Mouse (Mus musculus): Measurements from ENCODE around the gene Gpr62. TPM values are rescaled to one million over a fixed set of nuclear protein-coding genes. Genes with fewer than 3 reads are reported as not detected.

Gene Gpr62
- not detected for polyA plus RNA-seq (2017; shearing (Covaris generic))

DNA sequence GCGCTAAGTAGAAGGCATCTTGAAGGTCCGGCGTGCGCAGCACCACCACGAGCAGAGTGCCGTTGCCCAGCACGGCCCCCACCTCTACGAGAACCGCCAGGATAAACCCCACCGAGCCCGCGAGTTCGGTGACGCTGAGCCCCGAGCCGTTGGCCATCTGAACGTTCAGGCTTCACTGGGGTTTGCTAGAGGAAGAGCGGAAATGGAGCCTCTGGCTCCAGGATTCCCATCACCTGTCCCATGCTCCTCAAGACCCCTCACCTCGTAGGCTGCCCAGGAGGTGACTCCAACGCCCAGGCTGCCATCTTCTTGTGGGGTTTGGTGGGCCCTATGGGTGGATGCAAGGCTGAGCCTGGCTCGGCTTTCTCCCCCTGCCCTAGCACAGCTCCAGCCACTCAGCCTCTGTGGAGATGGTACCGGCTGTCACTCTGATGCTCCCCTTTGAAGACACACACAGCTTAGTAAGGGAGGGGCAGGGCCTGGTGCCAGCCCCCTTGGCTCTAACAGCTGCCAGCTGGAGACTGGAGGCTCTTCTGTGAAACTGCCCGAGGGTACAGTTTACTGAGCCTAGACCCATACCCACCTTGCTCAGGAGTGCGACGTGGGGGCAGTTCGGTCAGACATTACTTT lies at the start of gene Gpr62:
Gene Gpr62 (minus strand): TSS at position 368 of the 630 bp plus-strand sequence.

GRCm38 (mm10) chr9:106514273-106514672 lies 48.5 kb upstream of the Gpr62 start, which contains the start of gene Iqcf5:
TSS of gene Iqcf5 (plus strand) at chr9:106514573.

DNA sequence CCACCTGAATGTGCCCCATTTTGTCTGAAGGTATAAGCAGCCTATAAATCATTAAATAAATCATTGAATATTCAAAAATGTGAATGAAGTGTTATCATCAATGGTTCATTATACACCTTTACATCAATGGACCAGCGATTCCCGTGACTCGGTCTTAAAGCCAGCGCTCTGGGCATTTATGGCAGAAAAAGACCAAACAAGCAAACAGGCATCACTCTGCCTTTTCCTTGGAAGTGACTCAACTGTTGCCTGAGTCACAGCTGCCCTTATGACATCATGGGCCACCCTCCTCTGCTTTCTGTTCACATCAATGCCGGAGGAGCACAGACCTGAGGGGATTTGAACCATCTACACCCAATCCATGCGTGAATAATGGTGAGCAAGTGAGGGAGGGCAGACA lies 33.9 kb upstream of the Gpr62 start, which contains the start of gene Iqcf1:
Gene Iqcf1 (plus strand): TSS at position 301 of the 400 bp plus-strand sequence.

GRCm38 (mm10) chr9:106476924-106477484 lies 11.3 kb upstream of the Gpr62 start, which contains the start of gene Parp3:
TSS of gene Parp3 (minus strand) at chr9:106476949.

DNA sequence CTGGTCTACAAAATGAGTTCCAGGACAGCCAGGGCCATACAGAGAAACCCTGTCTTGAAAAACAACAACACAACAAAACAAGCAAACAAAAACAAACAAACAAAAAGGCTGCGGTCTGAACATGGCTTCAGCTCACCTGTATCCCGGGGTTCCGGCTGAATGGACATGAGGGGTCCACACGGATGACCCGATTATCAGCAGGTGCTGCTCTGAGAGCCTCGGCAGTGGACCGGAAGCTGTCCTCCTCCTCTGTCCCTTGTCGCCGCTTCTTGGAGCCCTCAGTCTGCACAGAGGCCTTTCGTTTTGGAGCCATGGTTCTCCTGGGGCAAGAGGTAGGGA lies 9.9 kb upstream of the Gpr62 start, which contains the start of gene Rrp9:
Gene Rrp9 (plus strand): TSS at position 301 of the 339 bp plus-strand sequence.

GRCm38 (mm10) chr9:106453271-106454070 lies 12.3 kb downstream of the Gpr62 start, which contains the start of gene Pcbp4:
TSS of gene Pcbp4 (plus strand) at chr9:106453291.

DNA sequence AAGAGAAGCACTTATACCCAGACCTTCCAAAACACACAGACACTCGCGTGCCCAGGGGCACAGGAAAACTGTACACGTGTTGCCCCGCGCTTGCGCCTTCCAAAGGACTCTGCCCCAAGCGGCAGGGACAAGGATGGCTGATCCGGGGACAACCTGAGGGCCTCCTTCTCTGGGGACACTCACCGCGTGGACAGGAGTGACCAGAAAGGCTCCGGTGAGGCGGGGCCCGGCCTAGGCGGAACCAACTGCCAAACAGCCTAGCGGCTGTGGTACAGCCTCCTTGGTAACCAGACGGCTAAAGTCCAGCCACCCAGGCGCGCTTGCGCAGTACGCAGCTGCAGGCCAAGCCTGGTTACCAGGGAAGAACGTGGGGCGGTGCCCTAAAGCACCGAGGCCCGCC lies 18.4 kb downstream of the Gpr62 start, which contains the start of the genes Abhd14b and Abhd14a:
Gene Abhd14b (plus strand): TSS at position 112 of the 400 bp plus-strand sequence.
Gene Abhd14a (minus strand): TSS at position 331 of the 400 bp plus-strand sequence.

DNA sequence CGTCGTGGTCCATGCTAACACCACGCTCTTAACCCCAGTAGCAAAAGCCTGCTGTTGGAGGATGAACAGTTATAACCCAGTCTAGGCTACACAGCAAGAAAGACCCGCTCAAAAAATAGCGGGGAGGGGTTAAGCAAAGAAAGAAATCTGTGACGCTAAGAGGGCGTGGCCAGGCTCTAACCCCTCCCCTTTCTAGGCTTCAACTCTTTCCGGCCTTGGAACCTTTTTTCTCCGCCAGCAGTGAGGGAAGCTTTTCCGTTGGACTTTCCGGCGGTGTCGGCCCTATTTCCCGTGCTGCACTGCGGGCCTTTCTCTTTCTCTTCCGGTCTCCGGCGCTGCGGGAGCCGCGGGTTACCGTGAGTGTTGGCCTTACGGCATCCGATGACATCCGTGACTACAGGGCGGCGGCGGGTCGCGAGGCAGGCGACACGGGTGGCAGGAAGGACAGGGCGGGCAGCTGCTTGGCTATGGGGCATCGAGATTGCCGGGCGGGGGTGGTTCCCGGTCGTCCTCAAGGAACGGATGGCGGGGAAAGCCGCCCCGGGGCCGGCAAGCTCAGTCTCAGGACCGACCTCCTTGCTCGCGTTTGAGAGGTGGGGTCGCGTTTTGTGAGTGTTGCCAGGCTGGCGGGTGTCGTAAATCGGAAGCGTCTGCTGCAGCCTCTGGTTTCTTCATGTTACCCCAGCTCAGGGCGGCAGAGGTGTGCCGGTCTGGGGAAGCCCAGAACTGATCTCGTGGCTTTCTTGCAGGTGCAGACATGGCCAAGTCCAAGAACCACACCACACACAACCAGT lies 36.3 kb downstream of the Gpr62 start, which contains the start of gene Rpl29:
Gene Rpl29 (plus strand): TSS at position 234 of the 794 bp plus-strand sequence.

Other genes with a start within 250 kb of the Gpr62 start
- not detected for gene Tlr9, start 243.3 kb downstream of the Gpr62 start, polyA plus RNA-seq (2017; shearing (Covaris generic))
- gene Alas1, start 217.3 kb downstream of the Gpr62 start, polyA plus RNA-seq (2017; shearing (Covaris generic)), result 20.0 TPM
- 2.5 TPM for gene Poc1a, start 184.9 kb downstream of the Gpr62 start, polyA plus RNA-seq (2017; shearing (Covaris generic))
- gene Dusp7, start 97.3 kb downstream of the Gpr62 start, polyA plus RNA-seq (2017; shearing (Covaris generic)), result 28.5 TPM
- gene Rpl29, start 36.5 kb downstream of the Gpr62 start, polyA plus RNA-seq (2017; shearing (Covaris generic)), result 701 TPM
- 28.6 TPM for gene Acy1, start 27.6 kb downstream of the Gpr62 start, polyA plus RNA-seq (2017; shearing (Covaris generic))
- gene Abhd14b, start 18.5 kb downstream of the Gpr62 start, polyA plus RNA-seq (2017; shearing (Covaris generic)), result 8.5 TPM
- gene Abhd14a, start 18.3 kb downstream of the Gpr62 start, polyA plus RNA-seq (2017; shearing (Covaris generic)), result 27.0 TPM
- 16.2 TPM for gene Pcbp4, start 12.6 kb downstream of the Gpr62 start, polyA plus RNA-seq (2017; shearing (Covaris generic))
- gene Rrp9, start 10.0 kb upstream of the Gpr62 start, polyA plus RNA-seq (2017; shearing (Covaris generic)), result 69.9 TPM
- 43.0 TPM for gene Parp3, start 11.0 kb upstream of the Gpr62 start, polyA plus RNA-seq (2017; shearing (Covaris generic))
- not detected for gene Iqcf1, start 34.0 kb upstream of the Gpr62 start, polyA plus RNA-seq (2017; shearing (Covaris generic))
- gene Iqcf5, start 48.6 kb upstream of the Gpr62 start, polyA plus RNA-seq (2017; shearing (Covaris generic)), result not detected
- 1.1 TPM for gene Iqcf3, start 95.7 kb upstream of the Gpr62 start, polyA plus RNA-seq (2017; shearing (Covaris generic))
- gene Iqcf4, start 105.1 kb upstream of the Gpr62 start, polyA plus RNA-seq (2017; shearing (Covaris generic)), result not detected
- not detected for gene Iqcf6, start 160.6 kb upstream of the Gpr62 start, polyA plus RNA-seq (2017; shearing (Covaris generic))
- gene Grm2, start 190.1 kb upstream of the Gpr62 start, polyA plus RNA-seq (2017; shearing (Covaris generic)), result 0.29 TPM
- gene Tex264, start 220.0 kb upstream of the Gpr62 start, polyA plus RNA-seq (2017; shearing (Covaris generic)), result 56.6 TPM